Mouse (Mus musculus) ES-E14 (cell line): ENCODE results near the gene Endog.

Experiments used
- CHD2 ChIP-seq: IDR thresholded peaks from 2 replicates; pipeline ENCODE4 v1.6.1; 2014; ENCODE audit warnings: mild to moderate bottlenecking, low read depth, low read length, inconsistent platforms
- MAFK ChIP-seq: IDR thresholded peaks from 2 replicates; pipeline ENCODE4 v1.6.1; 2014; ENCODE audit warnings: mild to moderate bottlenecking, low read depth, low read length, inconsistent platforms; ENCODE audit not compliant: insufficient read depth
- ZC3H11A ChIP-seq: IDR thresholded peaks from 2 replicates; pipeline ENCODE4 v1.6.1; 2012; ENCODE audit warnings: low read depth, mild to moderate bottlenecking, inconsistent platforms, low read length, borderline replicate concordance
- ZNF384 ChIP-seq: IDR thresholded peaks from 2 replicates; pipeline ENCODE4 v1.6.1; 2012; ENCODE audit warnings: low read depth, low read length, inconsistent platforms

GRCm38 (mm10) chr2:30123729-30124471 lies 47.4 kb upstream of the Endog start:
- TF ChIP-seq MAFK: no peak
- no peak for TF ChIP-seq ZNF384
- no peak for TF ChIP-seq CHD2
- TF ChIP-seq ZC3H11A: no peak
